Mouse (Mus musculus) C3H10T1/2 (cell line): ENCODE results near the gene Babam1. TPM values are rescaled to one million over a fixed set of nuclear protein-coding genes. Genes with fewer than 3 reads are reported as not detected.

Source experiments
- polyA plus RNA-seq, 2 experiments: library from polyadenylated mRNA; unstranded; fragments of >200 nt; fragmentation: generic; extraction: Trizol; gene quantifications; one replicate each; pipeline ENCODE4 v1.2.1; 2012; ENCODE audit warnings: missing spikeins in 2 of 2

The Babam1 gene
- 100 to 1,000 TPM; 111 to 146 TPM for polyA plus RNA-seq

GRCm38 (mm10) chr8:71396639-71397305 lies at the start of gene Babam1:
TSS of gene Babam1 (plus strand) at chr8:71396861.

GRCm38 (mm10) chr8:71366771-71367528 lies 29.7 kb upstream of the Babam1 start, which contains the start of gene Use1:
TSS of gene Use1 (plus strand) at chr8:71366848.

GRCm38 (mm10) chr8:71371236-71371848 lies 25.3 kb upstream of the Babam1 start, which contains the start of gene Ocel1:
TSS of gene Ocel1 (plus strand) at chr8:71371298.

GRCm38 (mm10) chr8:71381421-71381970 lies 15.2 kb upstream of the Babam1 start, which contains the start of gene Nr2f6:
TSS of gene Nr2f6 (minus strand) at chr8:71381960.

GRCm38 (mm10) chr8:71395629-71396028 lies 1.0 kb upstream of the Babam1 start, which contains the start of gene Ushbp1:
TSS of gene Ushbp1 (minus strand) at chr8:71395802.

GRCm38 (mm10) chr8:71405401-71406098 lies 8.9 kb downstream of the Babam1 start, which contains the start of gene Ankle1:
TSS of gene Ankle1 (plus strand) at chr8:71406010.

Other genes starting within 250 kb of the Babam1 start
- 10 to 100 TPM; 16.6 to 39.5 TPM for gene Myo9b, start 124.1 kb upstream of the Babam1 start, polyA plus RNA-seq
- gene Haus8, start 123.9 kb upstream of the Babam1 start, polyA plus RNA-seq = 10 to 100 TPM; 22.8 to 26.1 TPM
- gene Use1, start 30.0 kb upstream of the Babam1 start, polyA plus RNA-seq = 100 to 1,000 TPM; 189 to 219 TPM
- gene Ocel1, start 25.6 kb upstream of the Babam1 start, polyA plus RNA-seq = 10 to 100 TPM; 22.1 to 26.8 TPM
- gene Nr2f6, start 14.9 kb upstream of the Babam1 start, polyA plus RNA-seq = 10 to 100 TPM; 49.2 to 58.0 TPM
- under 1 TPM in 1 of 2 experiments, not detected in 1; 0.08 TPM for gene Ushbp1, start 1.1 kb upstream of the Babam1 start, polyA plus RNA-seq
- gene Ankle1, start 9.1 kb downstream of the Babam1 start, polyA plus RNA-seq = 10 to 100 TPM in 1 of 2 experiments, 1 to 10 TPM in 1; 5.8 to 17.1 TPM
- gene Abhd8, start 66.8 kb downstream of the Babam1 start, polyA plus RNA-seq = 100 to 1,000 TPM in 1 of 2 experiments, 10 to 100 TPM in 1; 62.4 to 135 TPM
- gene Mrpl34, start 68.1 kb downstream of the Babam1 start, polyA plus RNA-seq = 100 to 1,000 TPM in 1 of 2 experiments, 10 to 100 TPM in 1; 85.2 to 111 TPM
- gene Dda1, start 72.3 kb downstream of the Babam1 start, polyA plus RNA-seq = 10 to 100 TPM; 60.9 to 90.0 TPM
- gene Ano8, start 89.1 kb downstream of the Babam1 start, polyA plus RNA-seq = 10 to 100 TPM in 1 of 2 experiments, 1 to 10 TPM in 1; 4.6 to 25.7 TPM
- 10 to 100 TPM; 16.4 to 24.2 TPM for gene Gtpbp3, start 91.2 kb downstream of the Babam1 start, polyA plus RNA-seq
- gene Plvap, start 114.9 kb downstream of the Babam1 start, polyA plus RNA-seq = 1 to 10 TPM in 1 of 2 experiments, under 1 TPM in 1; 0.33 to 1.3 TPM
- gene Ccdc194, start 128.8 kb downstream of the Babam1 start, polyA plus RNA-seq = under 1 TPM; 0.01 to 0.32 TPM
- 10 to 100 TPM; 11.1 to 98.6 TPM for gene Bst2, start 140.6 kb downstream of the Babam1 start, polyA plus RNA-seq
- gene Mvb12a, start 146.1 kb downstream of the Babam1 start, polyA plus RNA-seq = 100 to 1,000 TPM; 101 to 142 TPM
- gene Tmem221, start 162.0 kb downstream of the Babam1 start, polyA plus RNA-seq = not detected
- gene Nxnl1, start 169.7 kb downstream of the Babam1 start, polyA plus RNA-seq = under 1 TPM in 1 of 2 experiments, not detected in 1; 0.04 TPM
- gene Slc27a1, start 172.0 kb downstream of the Babam1 start, polyA plus RNA-seq = 10 to 100 TPM; 10.5 to 16.2 TPM
- gene Pgls, start 195.3 kb downstream of the Babam1 start, polyA plus RNA-seq = 100 to 1,000 TPM; 229 to 539 TPM
- 1 to 10 TPM in 1 of 2 experiments, under 1 TPM in 1; 0.47 to 4.4 TPM for gene Fam129c, start 200.8 kb downstream of the Babam1 start, polyA plus RNA-seq
- gene Colgalt1, start 214.1 kb downstream of the Babam1 start, polyA plus RNA-seq = 10 to 100 TPM; 23.2 to 50.3 TPM